Mouse (Mus musculus) CH12.LX (cell line): ENCODE results near the gene Ssx2ip.

Source experiments
- POLR2AphosphoS2 ChIP-seq: IDR thresholded peaks from 2 replicates; pipeline ENCODE4 v1.6.1; 2011; ENCODE audit warnings: low read depth, low read length, improper control_type of control experiment
- ZNF384 ChIP-seq: IDR thresholded peaks from 2 replicates; pipeline ENCODE4 v1.6.1; 2012; ENCODE audit warnings: low read depth, low read length, improper control_type of control experiment, inconsistent platforms

DNA sequence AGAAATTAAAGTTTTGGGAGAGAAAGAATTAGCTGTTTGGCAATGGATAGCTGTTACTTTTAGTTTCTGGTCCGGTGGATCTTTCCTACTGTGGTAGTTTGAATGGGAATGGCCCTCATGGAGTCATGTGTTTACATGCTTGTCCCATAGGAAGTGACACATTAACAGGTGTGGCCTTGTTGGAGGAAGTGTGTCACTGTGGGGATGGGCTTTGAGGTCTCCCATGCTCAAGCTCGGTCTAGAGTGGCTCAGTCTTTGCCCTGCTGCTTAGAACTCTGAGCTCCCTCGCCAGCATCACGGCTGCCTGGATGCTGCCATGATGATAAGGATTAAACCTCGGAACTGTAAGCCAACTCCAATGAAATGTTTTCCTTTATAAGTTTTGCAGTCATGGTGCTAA lies 46.9 kb downstream of the Ssx2ip start:
- TF ChIP-seq ZNF384 (no peak), POLR2AphosphoS2 (no peak; the same call in 1 of the 2 replicates)
